Mouse (Mus musculus) ES-Bruce4 (cell line): ENCODE data around the gene Hoxc6. TPM values are rescaled to one million over a fixed set of nuclear protein-coding genes. Genes with fewer than 3 reads are reported as not detected.

Experiments
- H3K27ac ChIP-seq: 2 replicates; pipeline ENCODE4 v1.5.1; 2012; ENCODE audit warnings: low read length, inconsistent platforms; ENCODE audit not compliant: insufficient read depth
- H3K27me3 ChIP-seq: 2 replicates; pipeline ENCODE4 v1.6.1; 2012; ENCODE audit warnings: mild to moderate bottlenecking, low read length, inconsistent platforms; ENCODE audit not compliant: control insufficient read depth, poor library complexity, insufficient read depth, severe bottlenecking
- H3K36me3 ChIP-seq: 2 replicates; pipeline ENCODE4 v1.6.1; 2012; ENCODE audit warnings: inconsistent platforms, mild to moderate bottlenecking, low read length, moderate library complexity; ENCODE audit not compliant: control insufficient read depth, poor library complexity, insufficient read depth, severe bottlenecking
- H3K4me1 ChIP-seq: one replicate; pipeline ENCODE4 v1.8.1; 2011; ENCODE audit warnings: low read length; ENCODE audit not compliant: control insufficient read depth, insufficient read depth
- H3K4me3 ChIP-seq: 2 replicates; pipeline ENCODE4 v1.5.1; 2011; ENCODE audit warnings: low read depth, mild to moderate bottlenecking, low read length
- H3K9ac ChIP-seq: 2 replicates; pipeline ENCODE4 v1.6.1; 2012; ENCODE audit warnings: low read depth, mild to moderate bottlenecking, inconsistent platforms; ENCODE audit not compliant: poor library complexity, severe bottlenecking
- H3K9me3 ChIP-seq: replicated peaks from 2 replicates; pipeline ENCODE4 v1.6.1; 2012; ENCODE audit warnings: mild to moderate bottlenecking, low read length, inconsistent platforms; ENCODE audit not compliant: control insufficient read depth, poor library complexity, insufficient read depth, severe bottlenecking
- CTCF ChIP-seq: IDR thresholded peaks from one replicate; pipeline ENCODE4 v1.8.1; 2011; ENCODE audit warnings: low read depth, low read length
- EP300 ChIP-seq: IDR thresholded peaks from 2 replicates; pipeline ENCODE4 v1.6.1; 2011; ENCODE audit warnings: low read depth, low read length; ENCODE audit not compliant: insufficient read depth
- POLR2A ChIP-seq: IDR thresholded peaks from one replicate; pipeline ENCODE4 v1.8.1; 2011; ENCODE audit warnings: low read length; ENCODE audit not compliant: insufficient read depth
- polyA plus RNA-seq: library from polyadenylated mRNA; stranded (reverse); fragments of >200 nt; gene quantifications from 2 replicates; pipeline ENCODE4 v1.2.4, GENCODE M21; 2011; ENCODE audit warnings: low read depth; ENCODE audit not compliant: missing spikeins, insufficient read depth, insufficient read length

The Hoxc6 gene
- polyA plus RNA-seq, 1 experiment: 1.3 TPM

GRCm38 (mm10) chr15:103032167-103032566 is 34.1 kb downstream of the Hoxc6 start:
- Histone ChIP-seq H3K27me3 (peaks cover 13% of the 10 kb centered on the region), H3K27ac (no peak overlapping the region), H3K9me3 (no peaks in the 10 kb centered on the region), H3K9ac (no peak overlapping the region), H3K36me3 (no peaks in the 10 kb centered on the region), H3K4me3 (no peak overlapping the region), H3K4me1 (no peaks in the 10 kb centered on the region)
- no peak for TF ChIP-seq CTCF
- no peak for TF ChIP-seq POLR2A
- TF ChIP-seq EP300: no peak

- H3K4me1 ChIP-seq: no peaks in the 10 kb centered on the region
- H3K27me3 ChIP-seq: peaks cover 13% of the 10 kb centered on the region
- H3K27ac ChIP-seq: no peak overlapping the region
- H3K4me3 ChIP-seq: no peak overlapping the region
- no peaks in the 10 kb centered on the region for H3K9me3 ChIP-seq
- H3K9ac ChIP-seq: no peak overlapping the region
- TF ChIP-seq CTCF: no peak
- TF ChIP-seq POLR2A: no peak
- no peak for TF ChIP-seq EP300
- H3K36me3 ChIP-seq: no peaks in the 10 kb centered on the region
Observed at GRCm38 (mm10) chr15:103032646-103033575, 34.9 kb downstream of the Hoxc6 start.

- Histone ChIP-seq H3K9ac (peak overlapping the region; percentile 84), H3K27ac (no peak overlapping the region), H3K27me3 (peaks cover 6% of the 10 kb centered on the region; the same call in 1 of the 2 replicates)
Observed at GRCm38 (mm10) chr15:103034043-103034806, 36.2 kb downstream of the Hoxc6 start.

GRCm38 (mm10) chr15:103034807-103035547 is 36.9 kb downstream of the Hoxc6 start:
- no peaks in the 10 kb centered on the region for H3K36me3 ChIP-seq
- H3K4me3 ChIP-seq: peak overlapping the region; percentile 31
- H3K9me3 ChIP-seq: no peaks in the 10 kb centered on the region
- H3K27me3 ChIP-seq: peaks cover 8% of the 10 kb centered on the region; the same call in 1 of the 2 replicates
- H3K4me1 ChIP-seq: no peaks in the 10 kb centered on the region
- TF ChIP-seq EP300: no peak
- no peak for TF ChIP-seq CTCF
- no peak for TF ChIP-seq POLR2A
- peak overlapping the region; percentile 84 for H3K9ac ChIP-seq
- no peak overlapping the region for H3K27ac ChIP-seq

More at GRCm38 (mm10) chr15:103034043-103034806, 36.2 kb downstream of the Hoxc6 start:
- TF ChIP-seq CTCF (no peak), EP300 (no peak), POLR2A (no peak)
- Histone ChIP-seq H3K36me3 (no peaks in the 10 kb centered on the region), H3K4me1 (no peaks in the 10 kb centered on the region), H3K4me3 (peak overlapping the region; percentile 31), H3K9me3 (no peaks in the 10 kb centered on the region)

GRCm38 (mm10) chr15:103035548-103035881 is 37.5 kb downstream of the Hoxc6 start:
- Histone ChIP-seq H3K27me3 (peaks cover 5% of the 10 kb centered on the region; the same call in 1 of the 2 replicates), H3K4me1 (no peaks in the 10 kb centered on the region), H3K4me3 (0 out of 2 replicates have a peak overlapping the region, but pooled peaks have one; percentile 9), H3K36me3 (no peaks in the 10 kb centered on the region), H3K27ac (no peak overlapping the region), H3K9ac (no peak overlapping the region), H3K9me3 (no peaks in the 10 kb centered on the region)
- no peak for TF ChIP-seq CTCF
- no peak for TF ChIP-seq POLR2A
- no peak for TF ChIP-seq EP300
